In the genomic region with DNA sequence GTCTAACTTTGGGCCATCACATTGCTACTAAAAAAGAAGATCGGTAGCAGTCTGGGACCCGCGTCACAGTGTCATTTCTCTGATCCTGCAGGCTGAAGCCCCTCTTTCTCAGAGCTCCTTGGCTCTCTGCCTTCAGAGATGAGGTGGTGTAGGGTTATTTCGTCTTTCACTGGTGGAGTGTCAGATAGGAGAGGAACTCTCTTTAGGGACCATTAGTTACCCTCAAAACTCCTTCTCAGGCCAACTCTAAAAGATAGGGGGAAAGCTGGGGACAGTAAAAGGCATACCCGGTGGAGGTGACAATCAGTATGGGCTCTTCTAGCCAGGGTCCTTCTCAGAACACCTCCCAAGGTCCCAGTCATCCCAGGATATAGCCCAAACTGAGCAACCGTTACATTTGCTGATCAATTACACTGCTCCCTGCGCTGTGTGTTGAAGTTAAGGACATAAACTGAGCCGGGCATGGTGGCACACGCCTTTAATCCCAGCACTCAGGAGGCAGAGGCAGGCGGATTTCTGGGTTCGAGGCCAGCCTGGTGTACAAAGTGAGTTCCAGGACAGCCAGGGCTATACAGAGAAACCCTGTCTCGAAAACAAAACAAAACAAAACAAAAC, we compare ENCODE assay signal across 16 mouse cellular contexts. TPM values are rescaled to one million over a fixed set of nuclear protein-coding genes. Genes with fewer than 3 reads are reported as not detected.
DNase-seq lines count a peak whose midpoint lies in the region; ATAC-seq and TF ChIP-seq lines count a peak whose summit lies in the region.
"Had no signal": no experiment of that assay in that cellular context is flagged by ENCODE, and none has a peak within 500 bp of the region (broad histone marks: within the 10 kb centered on the region; RNA-seq: fewer than 3 reads in every experiment).

No protein-coding gene starts in this region.

- no peak for ATAC-seq in heart, embryonic 15.5 days (replicated peaks; ENCODE audit: insufficient number of reproducible peaks, insufficient read depth, low FRiP score, low read depth)
- ATAC-seq in G1E (ENCODE audit: extremely low read depth, insufficient number of reproducible peaks, low FRiP score, poor library complexity, severe bottlenecking) = no peak
- ATAC-seq in liver, embryonic 14.5 days (ENCODE audit: insufficient read depth) = peak; percentile 52; the same call in 1 of the 2 replicates

- peaks cover 34% of the 10 kb centered on the region for H3K4me1 ChIP-seq in heart, embryonic 15.5 days (replicated peaks)
- H3K4me1 ChIP-seq in G1E (ENCODE audit: insufficient read depth, low read depth, low read length) (peaks cover 98% of the 10 kb centered on the region), MEL (ENCODE audit: control insufficient read depth in 1 of 2, insufficient read depth in 2 of 2, low read length in 2 of 2) (peaks cover 13 to 49% of the 10 kb centered on the region in 2 experiments)
- H3K4me1 ChIP-seq in liver, embryonic 14.5 days (replicated peaks; ENCODE audit: control insufficient read depth in 2 of 2, insufficient read depth in 2 of 2, low read length in 1 of 2) = peaks cover 6 to 47% of the 10 kb centered on the region in 2 experiments

- TF ChIP-seq RAD21 in MEL (IDR thresholded peaks at IDR 0.05; ENCODE audit: low read depth, low read length) = no peak

- DNase-seq in heart, adult 18-20 months = no peak
- DNase-seq in G1E (ENCODE audit: low spot score) (no peak), MEL (ENCODE audit: low read depth, low spot score) (no peak)
- DNase-seq in liver, embryonic 14.5 days (ENCODE audit: low read depth in 3 of 3, low spot score in 3 of 3) = no peak
- DNase-seq in cerebellum, adult 9-11 months = no peak
- DNase-seq in cerebellum, postnatal 25 days = no peak
- DNase-seq: adrenal gland, postnatal 14 days; gastrocnemius, postnatal 25 days; kidney, adult 2 months; kidney, postnatal 36 days; layer of hippocampus, postnatal 36 days; right cerebral cortex, postnatal 14 days; thymus, postnatal 25 days had no signal

- peaks cover 13% of the 10 kb centered on the region for H3K27me3 ChIP-seq in heart, embryonic 15.5 days
- H3K27me3 ChIP-seq in G1E (ENCODE audit: insufficient read depth, low read length) = no peaks in the 10 kb centered on the region
- H3K27me3 ChIP-seq in MEL (ENCODE audit: control insufficient read depth in 1 of 2, insufficient read depth in 2 of 2, low read length in 2 of 2) = no peaks in the 10 kb centered on the region
- H3K27me3 ChIP-seq in liver, embryonic 14.5 days (ENCODE audit: control insufficient read depth, insufficient read depth, low read length) = no peaks in the 10 kb centered on the region; the same call in 1 of the 2 replicates
- H3K27me3 ChIP-seq: lung, embryonic 15.5 days had no signal

- 75% methylated on average over 12 of the region's 12 CpGs for WGBS in heart, embryonic 15.5 days
- 25% methylated on average over 12 of the region's 12 CpGs for WGBS in liver, embryonic 14.5 days (ENCODE audit: insufficient replicate concordance)

- TF ChIP-seq CTCF in G1E (IDR thresholded peaks at IDR 0.05; ENCODE audit: low read depth, low read length) (no peak), MEL (IDR thresholded peaks at IDR 0.05 in 2 of 3, conservative IDR thresholded peaks at IDR 0.05 in 1 of 3; ENCODE audit: control insufficient read depth in 1 of 3, insufficient read depth in 1 of 3, low read depth in 2 of 3, low read length in 3 of 3, poor library complexity in 1 of 3, severe bottlenecking in 1 of 3) (no peak)
- no peak for TF ChIP-seq CTCF in liver, embryonic 14.5 days (IDR thresholded peaks at IDR 0.05; ENCODE audit: low read depth)

- peak; percentile 7 to 59; a peak in 2 of 4 replicates for TF ChIP-seq POLR2A in MEL (IDR thresholded peaks at IDR 0.05; ENCODE audit: control insufficient read depth in 1 of 2, insufficient read depth in 1 of 2, low read depth in 1 of 2, low read length in 2 of 2, poor library complexity in 1 of 2)

- TF ChIP-seq EP300 in MEL (IDR thresholded peaks at IDR 0.05; ENCODE audit: low read depth in 1 of 2, low read length in 2 of 2) = no peak
- TF ChIP-seq EP300 in liver, embryonic 14.5 days (IDR thresholded peaks at IDR 0.05; ENCODE audit: low read depth) = no peak

- H3K4me2 ChIP-seq in heart, embryonic 15.5 days = peak overlapping the region; percentile 46
- H3K4me2 ChIP-seq in liver, embryonic 14.5 days (ENCODE audit: low read depth) = peak overlapping the region; percentile 58
- H3K4me2 ChIP-seq: lung, embryonic 15.5 days had no signal

- peak overlapping the region; percentile 29 for H3K27ac ChIP-seq in heart, embryonic 15.5 days
- H3K27ac ChIP-seq in MEL (ENCODE audit: control insufficient read depth, low read depth, low read length) = peak overlapping the region; percentile 95
- peak overlapping the region; percentile 63 for H3K27ac ChIP-seq in liver, embryonic 14.5 days
- H3K27ac ChIP-seq: lung, embryonic 15.5 days; stomach, postnatal 0 days had no signal

- H3K79me2 ChIP-seq in MEL (ENCODE audit: control insufficient read depth, insufficient read depth, low read length, poor library complexity) = no peaks in the 10 kb centered on the region; the same call in 1 of the 2 replicates

- H3K9me3 ChIP-seq in heart, embryonic 15.5 days (replicated peaks) = no peaks in the 10 kb centered on the region
- no peaks in the 10 kb centered on the region for H3K9me3 ChIP-seq in G1E (replicated peaks)
- no peaks in the 10 kb centered on the region for H3K9me3 ChIP-seq in MEL (replicated peaks; ENCODE audit: insufficient read depth, low read length)
- no peaks in the 10 kb centered on the region for H3K9me3 ChIP-seq in liver, embryonic 14.5 days (ENCODE audit: control insufficient read depth, low read length)
- H3K9me3 ChIP-seq: lung, embryonic 15.5 days had no signal

- H3K4me3 ChIP-seq in heart, embryonic 15.5 days = no peak overlapping the region
- H3K4me3 ChIP-seq in G1E (ENCODE audit: low read depth, low read length) (peak overlapping the region; percentile 53; the same call in 1 of the 2 replicates), MEL (ENCODE audit: control insufficient read depth in 1 of 2, insufficient read depth in 1 of 2, low read depth in 2 of 2, low read length in 2 of 2) (peak overlapping the region; percentile 34 to 44)
- no peak overlapping the region for H3K4me3 ChIP-seq in liver, embryonic 14.5 days (ENCODE audit: insufficient read depth in 1 of 2, low read depth in 2 of 2, low read length in 2 of 2)
- H3K4me3 ChIP-seq: lung, embryonic 15.5 days had no signal

- H3K9ac ChIP-seq in heart, embryonic 15.5 days = no peak overlapping the region
- peak overlapping the region; percentile 63 for H3K9ac ChIP-seq in MEL (ENCODE audit: control insufficient read depth, low read depth, low read length, poor library complexity, severe bottlenecking)
- H3K9ac ChIP-seq in liver, embryonic 14.5 days (replicated peaks) = peak overlapping the region; percentile 48
- H3K9ac ChIP-seq: lung, embryonic 15.5 days had no signal

- H3K36me3 ChIP-seq in heart, embryonic 15.5 days = no peaks in the 10 kb centered on the region
- H3K36me3 ChIP-seq in G1E (replicated peaks) (peaks cover 68% of the 10 kb centered on the region), MEL (ENCODE audit: control insufficient read depth in 1 of 2, insufficient read depth in 2 of 2, low read length in 2 of 2) (peaks cover 0 to 36% of the 10 kb centered on the region in 2 experiments; a peak in 2 of 4 replicates)
- H3K36me3 ChIP-seq in liver, embryonic 14.5 days (replicated peaks; ENCODE audit: control insufficient read depth, insufficient read depth, low read depth) = no peaks in the 10 kb centered on the region
- H3K36me3 ChIP-seq: lung, embryonic 15.5 days had no signal

TF ChIP-seq in MEL, 35 proteins besides CTCF, POLR2A, EP300 and RAD21:
- peak; percentile 28 for TF ChIP-seq NELFE (IDR thresholded peaks at IDR 0.05; ENCODE audit: low read depth, low read length)
- no peak for TF ChIP-seq ZMIZ1 (IDR thresholded peaks at IDR 0.05; ENCODE audit: low read depth, low read length)
- no peak for TF ChIP-seq MYB (IDR thresholded peaks at IDR 0.05; ENCODE audit: low read depth, low read length)
- TF ChIP-seq MAFK (IDR thresholded peaks at IDR 0.05; ENCODE audit: borderline replicate concordance, low read depth, low read length) = 0 out of 2 replicates have a peak, but pooled peaks have one; percentile 35
- no peak for TF ChIP-seq GATA1 (IDR thresholded peaks at IDR 0.05; ENCODE audit: low read depth, low read length)
- TF ChIP-seq RCOR1 (IDR thresholded peaks at IDR 0.05; ENCODE audit: low read depth, low read length) = no peak
- TF ChIP-seq TBP (IDR thresholded peaks at IDR 0.05; ENCODE audit: low read depth, low read length) = peak; percentile 95
- no peak for TF ChIP-seq POLR2AphosphoS5 (IDR thresholded peaks at IDR 0.05; ENCODE audit: borderline replicate concordance, low read depth, low read length)
- TF ChIP-seq CHD2 (IDR thresholded peaks at IDR 0.05; ENCODE audit: low read length) = no peak
- TF ChIP-seq MYC (IDR thresholded peaks at IDR 0.05; ENCODE audit: low read depth, low read length) = no peak
- TF ChIP-seq TCF12 (IDR thresholded peaks at IDR 0.05; ENCODE audit: low read depth, low read length) = no peak
- TF ChIP-seq ZNF384 (IDR thresholded peaks at IDR 0.05; ENCODE audit: low read depth, low read length) = no peak
- 0 out of 2 replicates have a peak, but pooled peaks have one; percentile 31 for TF ChIP-seq CHD1 (IDR thresholded peaks at IDR 0.05; ENCODE audit: low read depth, low read length)

RNA-seq across cellular contexts. Expression of a gene that starts 21.0 kb away (rescaled TPM):
- 6.0 and 7.3 TPM in 2 replicates for polyA plus RNA-seq in heart, embryonic 15.5 days (2015; fragmentation: Nextera tagmentation; extraction: Ambion mirVana)
- total RNA-seq in heart, adult 18-20 months (2021) = 100 to 1,000 TPM; 122 to 213 TPM
- total RNA-seq in G1E (2014; fragmentation: Nextera tagmentation) = 35.0 and 45.5 TPM in 2 replicates
- 9.7 and 10.6 TPM in 2 replicates for total RNA-seq in G1E (2017)
- polyA plus RNA-seq in G1E (2012) = 18.4 and 20.0 TPM in 2 replicates
- 0.04 and 0.07 TPM in 2 replicates for total RNA-seq in MEL (2012; rRNA removed)
- polyA plus RNA-seq in MEL (2012; ENCODE audit: insufficient read depth in 1 of 2, insufficient read length in 2 of 2, low read depth in 1 of 2, low replicate concordance in 2 of 2, missing spikeins in 1 of 2) = under 1 TPM in 1 of 2 experiments, not detected in 1; 0.72 TPM
- 0.24 and 0.26 TPM in 2 replicates for polyA plus RNA-seq in liver, embryonic 14.5 days (2012; rRNA removed)
- 0.24 and 0.30 TPM in 2 replicates for polyA plus RNA-seq in liver, embryonic 14.5 days (2014; fragmentation: Nextera tagmentation; extraction: Ambion mirVana)

Comparison
In these comparisons a context has a peak if more than half of its experiments do, and no peak if none do; other contexts are left out.
1. H3K27ac ChIP-seq: peak in every context shown above with its lines; median percentile 95 in MEL; 63 in liver, embryonic 14.5 days; 29 in heart, embryonic 15.5 days.
2. H3K4me3 ChIP-seq: peak in G1E (single experiment) and MEL (2 of 2); none in heart, embryonic 15.5 days (single experiment) and liver, embryonic 14.5 days (0 of 2).